25 mouse cellular contexts compared by ENCODE assay signal in the genomic region with DNA sequence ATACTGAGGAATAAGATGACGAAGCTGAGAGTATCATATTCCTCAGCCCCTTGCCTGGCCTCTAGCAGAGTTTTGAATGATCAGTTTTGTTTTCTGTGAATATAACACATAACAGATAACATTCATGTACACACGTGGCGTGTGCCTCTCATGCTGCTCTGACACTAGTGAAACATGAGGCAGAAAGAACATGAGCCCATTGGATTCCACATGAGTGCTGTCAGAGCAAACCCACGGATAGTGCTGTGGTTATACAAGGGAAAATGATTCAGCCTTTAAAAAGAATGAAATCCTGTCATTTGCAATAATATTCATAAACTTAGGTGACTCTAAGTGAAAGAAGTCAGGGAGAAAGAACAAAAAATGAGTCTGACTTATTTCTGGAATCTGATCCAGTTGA. TPM values are rescaled to one million over a fixed set of nuclear protein-coding genes. Genes with fewer than 3 reads are reported as not detected.
DNase-seq lines count a peak whose midpoint lies in the region; ATAC-seq and TF ChIP-seq lines count a peak whose summit lies in the region.
"Had no signal": no experiment of that assay in that cellular context is flagged by ENCODE, and none has a peak within 500 bp of the region (broad histone marks: within the 10 kb centered on the region; RNA-seq: fewer than 3 reads in every experiment).

No protein-coding gene starts in this region.

- peak overlapping the region; percentile 49 for H3K4me2 ChIP-seq in myocyte (ENCODE audit: low read depth)
- H3K4me2 ChIP-seq: forebrain, embryonic 12.5 days; forebrain, embryonic 15.5 days; heart, embryonic 11.5 days; hindbrain, embryonic 13.5 days; intestine, embryonic 15.5 days had no signal

- intact Hi-C loops in left cerebral cortex, postnatal 4 days (cut with DNase I): no loop called here

- no peak for TF ChIP-seq CTCF in C2C12 (IDR thresholded peaks at IDR 0.05; ENCODE audit: control insufficient read depth, insufficient read depth, insufficient read length)

- H3ac ChIP-seq in C2C12 (ENCODE audit: control insufficient read depth, insufficient read length, low read depth) (no peak overlapping the region), myocyte (ENCODE audit: control insufficient read depth, insufficient read length) (no peak overlapping the region)

- H3K4me3 ChIP-seq in C2C12 (ENCODE audit: insufficient read depth, poor library complexity, severe bottlenecking) (no peak overlapping the region), myocyte (no peak overlapping the region)
- H3K4me3 ChIP-seq: forebrain, embryonic 12.5 days; forebrain, embryonic 15.5 days; hindbrain, embryonic 10.5 days; hindbrain, embryonic 13.5 days; intestine, embryonic 15.5 days had no signal

- no peak for ATAC-seq in megakaryocyte-erythroid progenitor cell, adult 5-6 weeks (replicated peaks; ENCODE audit: low FRiP score, low TSS enrichment, poor library complexity, severe bottlenecking)
- ATAC-seq: CD4-positive, CD25-positive, alpha-beta regulatory T cell, adult 4 months; forebrain, embryonic 15.5 days; hindbrain, embryonic 16.5 days; intestine, embryonic 15.5 days had no signal

- no peaks in the 10 kb centered on the region for H3K79me2 ChIP-seq in C2C12 (ENCODE audit: control insufficient read depth, insufficient read depth)
- H3K79me2 ChIP-seq in myocyte (ENCODE audit: control insufficient read depth, insufficient read depth): no peaks in the 10 kb centered on the region

- no peaks in the 10 kb centered on the region for H3K27me3 ChIP-seq in C2C12 (ENCODE audit: control insufficient read depth, insufficient read depth, insufficient read length)
- H3K27me3 ChIP-seq in myocyte (ENCODE audit: control insufficient read depth, insufficient read depth, insufficient read length): no peaks in the 10 kb centered on the region
- H3K27me3 ChIP-seq: forebrain, embryonic 12.5 days; forebrain, embryonic 15.5 days; hindbrain, embryonic 13.5 days; intestine, embryonic 15.5 days had no signal

- H3K79me3 ChIP-seq in C2C12 (ENCODE audit: low read depth): no peaks in the 10 kb centered on the region

- no peaks in the 10 kb centered on the region for H3K36me3 ChIP-seq in C2C12 (ENCODE audit: control insufficient read depth, insufficient read depth)
- no peaks in the 10 kb centered on the region for H3K36me3 ChIP-seq in myocyte (ENCODE audit: control insufficient read depth, insufficient read depth)
- H3K36me3 ChIP-seq: forebrain, embryonic 12.5 days; forebrain, embryonic 15.5 days; hindbrain, embryonic 10.5 days; hindbrain, embryonic 13.5 days; intestine, embryonic 15.5 days had no signal

- no peak for TF ChIP-seq POLR2A in myocyte (IDR thresholded peaks at IDR 0.05; ENCODE audit: insufficient read length, low read depth)

- DNase-seq in left cerebral cortex, adult 11 months (ENCODE audit: low spot score): peak; percentile 8
- DNase-seq in left cerebral cortex, postnatal 4 days: no peak
- peak; percentile 36 for DNase-seq in brain, adult 2 months (ENCODE audit: low read depth, low spot score)
- no peak for DNase-seq in MN1 (ENCODE audit: low spot score)
- DNase-seq in gastrocnemius, adult 8-10 months (ENCODE audit: low spot score in 2 of 2): no peak
- DNase-seq: adrenal gland, adult 2 months; adrenal gland, postnatal 14 days; B cell, adult 2 months; cerebellum, adult 18-20 months; cerebellum, adult 9-10 months; cerebellum, postnatal 14 days; gastrocnemius, postnatal 10 days; gastrocnemius, postnatal 36 days; heart, postnatal 36 days had no signal

TF ChIP-seq in C2C12, 6 proteins besides CTCF, POLR2A, EP300 and RAD21:
- TF ChIP-seq MYOG (IDR thresholded peaks at IDR 0.05; ENCODE audit: control insufficient read depth, extremely low read depth, insufficient read length) (no peak), FOSL1 (IDR thresholded peaks at IDR 0.05; ENCODE audit: insufficient read depth, low read length, poor library complexity, severe bottlenecking) (peak; percentile 26), MAX (IDR thresholded peaks at IDR 0.05) (peak; percentile 93), MYOD1 (IDR thresholded peaks at IDR 0.05; ENCODE audit: control insufficient read depth, insufficient read length, low read depth) (no peak), USF1 (IDR thresholded peaks at IDR 0.05; ENCODE audit: low read depth) (peak; percentile 34), CEBPB (IDR thresholded peaks at IDR 0.05; ENCODE audit: low read depth) (peak; percentile 5)
TF ChIP-seq in C2C12: peak in this region for 4.

TF ChIP-seq in myocyte, 11 proteins besides CTCF, POLR2A, EP300 and RAD21:
- TF ChIP-seq E2F4 (IDR thresholded peaks at IDR 0.05; ENCODE audit: insufficient read depth) (no peak), CEBPB (IDR thresholded peaks at IDR 0.05; ENCODE audit: insufficient read depth, poor library complexity, severe bottlenecking) (no peak), SRF (IDR thresholded peaks at IDR 0.05; ENCODE audit: control insufficient read depth, insufficient read length, low read depth) (no peak), POLR2AphosphoS2 (IDR thresholded peaks at IDR 0.05; ENCODE audit: insufficient read length, low read depth) (no peak), MYOG (IDR thresholded peaks at IDR 0.05; ENCODE audit: control insufficient read depth in 1 of 3, insufficient read depth in 1 of 3, insufficient read length in 2 of 3, low read depth in 2 of 3) (no peak), USF1 (IDR thresholded peaks at IDR 0.05; ENCODE audit: low read depth) (no peak), REST (IDR thresholded peaks at IDR 0.05; ENCODE audit: insufficient read depth, insufficient read length) (no peak), TCF3 (IDR thresholded peaks at IDR 0.05; ENCODE audit: insufficient read length, low read depth) (no peak), MAX (IDR thresholded peaks at IDR 0.05; ENCODE audit: low read depth) (no peak), TCF12 (IDR thresholded peaks at IDR 0.05; ENCODE audit: insufficient read depth, poor library complexity, severe bottlenecking) (no peak)

RNA-seq across cellular contexts. Expression of gene Gm9833, which starts 37.4 kb away (rescaled TPM):
- total RNA-seq in left cerebral cortex, postnatal 4 days (2021): 10 to 100 TPM; 23.2 to 24.3 TPM
- 5.6 TPM for polyA plus RNA-seq in C2C12 (2012; fragmentation: generic; extraction: Trizol)
- polyA plus RNA-seq in myocyte (2012; fragmentation: generic; extraction: Trizol): 5.0 TPM
- 1.7 and 6.6 TPM in 2 replicates for total RNA-seq in megakaryocyte-erythroid progenitor cell, adult 5-6 weeks (2014; fragmentation: Nextera tagmentation)
- total RNA-seq in megakaryocyte-erythroid progenitor cell, adult 5-6 weeks (2017): 6.9 and 17.8 TPM in 2 replicates
- under 1 TPM in 2 of 4 experiments, not detected in 2; 0.18 to 0.22 TPM for total RNA-seq in gastrocnemius, adult 8-10 months (2022)
- polyA plus RNA-seq: adrenal gland, adult 2 months had no signal

Comparison
In these comparisons a context has a peak if more than half of its experiments do, and no peak if none do; other contexts are left out.
1. DNase-seq: peak in left cerebral cortex, adult 11 months (single experiment) and brain, adult 2 months (single experiment); none in left cerebral cortex, postnatal 4 days (single experiment), MN1 (single experiment) and gastrocnemius, adult 8-10 months (0 of 2).